Mouse (Mus musculus): Measurements from ENCODE around the gene Gm37240. TPM values are rescaled to one million over a fixed set of nuclear protein-coding genes. Genes with fewer than 3 reads are reported as not detected.

Gene Gm37240
- polyA plus RNA-seq, 1 experiment from 2014 or later = 11.4 TPM

GRCm38 (mm10) chr3:85636716-85637447, 250.4 kb downstream of the Gm37240 start:
- Histone ChIP-seq H3K4me3 (replicated peaks; ENCODE audit: low read length) (no peak overlapping the region), H3K27me3 (ENCODE audit: control insufficient read depth, insufficient read depth, low read length) (no peaks in the 10 kb centered on the region), H3K27ac (ENCODE audit: low read length) (peak overlapping the region; percentile 24; the same call in 1 of the 2 replicates), H3K4me1 (ENCODE audit: control insufficient read depth, insufficient read depth, low read length) (no peaks in the 10 kb centered on the region), H3K9ac (ENCODE audit: low read length) (no peak overlapping the region), H3K4me2 (ENCODE audit: low read depth, low read length) (no peak overlapping the region), H3K9me3 (replicated peaks; ENCODE audit: control insufficient read depth, low read length) (no peaks in the 10 kb centered on the region), H3K36me3 (ENCODE audit: control insufficient read depth, insufficient read depth, low read length) (no peaks in the 10 kb centered on the region)
- no peak for ATAC-seq (ENCODE audit: insufficient read depth, low FRiP score)
- 82% methylated on average over 5 of the region's 5 CpGs for WGBS

- Histone ChIP-seq H3K9ac (ENCODE audit: low read length) (no peak overlapping the region), H3K4me1 (ENCODE audit: control insufficient read depth, insufficient read depth, low read length) (no peaks in the 10 kb centered on the region), H3K9me3 (replicated peaks; ENCODE audit: control insufficient read depth, low read length) (no peaks in the 10 kb centered on the region), H3K4me3 (replicated peaks; ENCODE audit: low read length) (no peak overlapping the region), H3K27me3 (ENCODE audit: control insufficient read depth, insufficient read depth, low read length) (no peaks in the 10 kb centered on the region), H3K4me2 (ENCODE audit: low read depth, low read length) (no peak overlapping the region), H3K27ac (ENCODE audit: low read length) (no peak overlapping the region), H3K36me3 (ENCODE audit: control insufficient read depth, insufficient read depth, low read length) (no peaks in the 10 kb centered on the region)
- 73% methylated on average over 2 of the region's 2 CpGs for WGBS
- ATAC-seq (ENCODE audit: insufficient read depth, low FRiP score) = no peak
Measured at GRCm38 (mm10) chr3:85635591-85635990, 251.7 kb downstream of the Gm37240 start.

- Histone ChIP-seq H3K4me3 (replicated peaks; ENCODE audit: low read length) (no peak overlapping the region), H3K27me3 (ENCODE audit: control insufficient read depth, insufficient read depth, low read length) (no peaks in the 10 kb centered on the region), H3K9ac (ENCODE audit: low read length) (no peak overlapping the region), H3K27ac (ENCODE audit: low read length) (no peak overlapping the region), H3K36me3 (ENCODE audit: control insufficient read depth, insufficient read depth, low read length) (no peaks in the 10 kb centered on the region), H3K4me2 (ENCODE audit: low read depth, low read length) (no peak overlapping the region), H3K9me3 (replicated peaks; ENCODE audit: control insufficient read depth, low read length) (no peaks in the 10 kb centered on the region), H3K4me1 (ENCODE audit: control insufficient read depth, insufficient read depth, low read length) (no peaks in the 10 kb centered on the region)
- WGBS = 52% methylated on average over 2 of the region's 2 CpGs
- no peak for ATAC-seq (ENCODE audit: insufficient read depth, low FRiP score)
Measured at GRCm38 (mm10) chr3:85635126-85635419, 252.2 kb downstream of the Gm37240 start.

GRCm38 (mm10) chr3:85634389-85635125, 252.8 kb downstream of the Gm37240 start:
- H3K9me3 ChIP-seq (replicated peaks; ENCODE audit: control insufficient read depth, low read length) = no peaks in the 10 kb centered on the region
- H3K4me2 ChIP-seq (ENCODE audit: low read depth, low read length) = no peak overlapping the region
- no peaks in the 10 kb centered on the region for H3K27me3 ChIP-seq (ENCODE audit: control insufficient read depth, insufficient read depth, low read length)
- H3K36me3 ChIP-seq (ENCODE audit: control insufficient read depth, insufficient read depth, low read length) = no peaks in the 10 kb centered on the region
- no peaks in the 10 kb centered on the region for H3K4me1 ChIP-seq (ENCODE audit: control insufficient read depth, insufficient read depth, low read length)
- no peak for ATAC-seq (ENCODE audit: insufficient read depth, low FRiP score)
- 69% methylated on average over 8 of the region's 8 CpGs for WGBS
- no peak overlapping the region for H3K27ac ChIP-seq (ENCODE audit: low read length)
- no peak overlapping the region for H3K9ac ChIP-seq (ENCODE audit: low read length)
- H3K4me3 ChIP-seq (replicated peaks; ENCODE audit: low read length) = no peak overlapping the region

- Histone ChIP-seq H3K27ac (ENCODE audit: low read length) (no peak overlapping the region), H3K9me3 (replicated peaks; ENCODE audit: control insufficient read depth, low read length) (0 out of 2 replicates have a peak, but pooled peaks cover 3% of the 10 kb centered on the region), H3K27me3 (ENCODE audit: control insufficient read depth, insufficient read depth, low read length) (no peaks in the 10 kb centered on the region), H3K36me3 (ENCODE audit: control insufficient read depth, insufficient read depth, low read length) (no peaks in the 10 kb centered on the region), H3K4me1 (ENCODE audit: control insufficient read depth, insufficient read depth, low read length) (no peaks in the 10 kb centered on the region), H3K9ac (ENCODE audit: low read length) (no peak overlapping the region), H3K4me2 (ENCODE audit: low read depth, low read length) (no peak overlapping the region), H3K4me3 (replicated peaks; ENCODE audit: low read length) (no peak overlapping the region)
- no peak for ATAC-seq (ENCODE audit: insufficient read depth, low FRiP score)
- WGBS = 85% methylated on average over 2 of the region's 2 CpGs
Measured at GRCm38 (mm10) chr3:85633733-85634132, 253.6 kb downstream of the Gm37240 start.

- 0 out of 2 replicates have a peak, but pooled peaks cover 3% of the 10 kb centered on the region for H3K9me3 ChIP-seq (replicated peaks; ENCODE audit: control insufficient read depth, low read length)
- no peak overlapping the region for H3K4me3 ChIP-seq (replicated peaks; ENCODE audit: low read length)
- ATAC-seq (ENCODE audit: insufficient read depth, low FRiP score) = peak; percentile 47; the same call in 1 of the 2 replicates
- H3K27me3 ChIP-seq (ENCODE audit: control insufficient read depth, insufficient read depth, low read length) = no peaks in the 10 kb centered on the region
- 89% methylated on average over 4 of the region's 4 CpGs for WGBS
- no peaks in the 10 kb centered on the region for H3K4me1 ChIP-seq (ENCODE audit: control insufficient read depth, insufficient read depth, low read length)
- no peak overlapping the region for H3K27ac ChIP-seq (ENCODE audit: low read length)
- H3K9ac ChIP-seq (ENCODE audit: low read length) = no peak overlapping the region
- H3K4me2 ChIP-seq (ENCODE audit: low read depth, low read length) = no peak overlapping the region
- no peaks in the 10 kb centered on the region for H3K36me3 ChIP-seq (ENCODE audit: control insufficient read depth, insufficient read depth, low read length)
Measured at GRCm38 (mm10) chr3:85629895-85630510, 257.3 kb downstream of the Gm37240 start.

- Histone ChIP-seq H3K27me3 (ENCODE audit: control insufficient read depth, insufficient read depth, low read length) (no peaks in the 10 kb centered on the region), H3K4me2 (ENCODE audit: low read depth, low read length) (no peak overlapping the region), H3K36me3 (ENCODE audit: control insufficient read depth, insufficient read depth, low read length) (no peaks in the 10 kb centered on the region), H3K4me3 (replicated peaks; ENCODE audit: low read length) (no peak overlapping the region), H3K9ac (ENCODE audit: low read length) (no peak overlapping the region), H3K27ac (ENCODE audit: low read length) (no peak overlapping the region), H3K9me3 (replicated peaks; ENCODE audit: control insufficient read depth, low read length) (no peaks in the 10 kb centered on the region), H3K4me1 (ENCODE audit: control insufficient read depth, insufficient read depth, low read length) (no peaks in the 10 kb centered on the region)
- WGBS = 95% methylated on average over 1 of the region's 1 CpGs
- ATAC-seq (ENCODE audit: insufficient read depth, low FRiP score) = no peak
Measured at GRCm38 (mm10) chr3:85619751-85620150, 267.6 kb downstream of the Gm37240 start.

- Histone ChIP-seq H3K27ac (ENCODE audit: low read length) (no peak overlapping the region), H3K4me1 (ENCODE audit: control insufficient read depth, insufficient read depth, low read length) (no peaks in the 10 kb centered on the region), H3K9ac (ENCODE audit: low read length) (no peak overlapping the region), H3K4me2 (ENCODE audit: low read depth, low read length) (no peak overlapping the region), H3K27me3 (ENCODE audit: control insufficient read depth, insufficient read depth, low read length) (no peaks in the 10 kb centered on the region), H3K9me3 (replicated peaks; ENCODE audit: control insufficient read depth, low read length) (no peaks in the 10 kb centered on the region), H3K4me3 (replicated peaks; ENCODE audit: low read length) (no peak overlapping the region), H3K36me3 (ENCODE audit: control insufficient read depth, insufficient read depth, low read length) (no peaks in the 10 kb centered on the region)
- 94% methylated on average over 5 of the region's 5 CpGs for WGBS
- ATAC-seq (ENCODE audit: insufficient read depth, low FRiP score) = no peak
Measured at GRCm38 (mm10) chr3:85619345-85619744, 268.0 kb downstream of the Gm37240 start.

- H3K4me2 ChIP-seq (ENCODE audit: low read depth, low read length) = no peak overlapping the region
- H3K4me1 ChIP-seq (ENCODE audit: control insufficient read depth, insufficient read depth, low read length) = no peaks in the 10 kb centered on the region
- H3K27me3 ChIP-seq (ENCODE audit: control insufficient read depth, insufficient read depth, low read length) = no peaks in the 10 kb centered on the region
- H3K9ac ChIP-seq (ENCODE audit: low read length) = no peak overlapping the region
- ATAC-seq (ENCODE audit: insufficient read depth, low FRiP score) = no peak
- 79% methylated on average over 6 of the region's 6 CpGs for WGBS
- no peak overlapping the region for H3K4me3 ChIP-seq (replicated peaks; ENCODE audit: low read length)
- H3K36me3 ChIP-seq (ENCODE audit: control insufficient read depth, insufficient read depth, low read length) = no peaks in the 10 kb centered on the region
- H3K9me3 ChIP-seq (replicated peaks; ENCODE audit: control insufficient read depth, low read length) = no peaks in the 10 kb centered on the region
- no peak overlapping the region for H3K27ac ChIP-seq (ENCODE audit: low read length)
Measured at GRCm38 (mm10) chr3:85618885-85619284, 268.4 kb downstream of the Gm37240 start.
